Mouse (Mus musculus) lung, postnatal 0 days (tissue): ENCODE measurements around the gene Bcar3.

Experiments
- CTCF ChIP-seq: IDR thresholded peaks from 2 replicates; pipeline ENCODE4 v1.5.1; 2016; ENCODE audit warnings: antibody characterized with exemption, mild to moderate bottlenecking
- EP300 ChIP-seq: IDR thresholded peaks from 2 replicates; pipeline ENCODE4 v1.6.1; 2016; ENCODE audit warnings: antibody characterized with exemption, mild to moderate bottlenecking, control low read depth

- TF ChIP-seq CTCF (no peak), EP300 (peak; percentile 33)
Observed at GRCm38 (mm10) chr3:122291828-122292227, 2.1 kb upstream of the Bcar3 start.
